Mouse (Mus musculus) Patski (cell line): Measurements from ENCODE around the gene Nin. TPM values are rescaled to one million over a fixed set of nuclear protein-coding genes. Genes with fewer than 3 reads are reported as not detected.

Experiments used
- ATAC-seq: fragments of 100-300 bp; one replicate; pipeline ENCODE4 v1.8.0; 2021
- CTCF ChIA-PET: fragments of 350-600 bp; sonication (Branson Sonifier 250); formaldehyde crosslinking; loops from one replicate; lab custom pipeline; 2022; ENCODE audit warnings: inconsistent platforms; lab: Charles Lee
- POLR2A ChIA-PET: fragments of 350-600 bp; sonication (Branson Sonifier 250); formaldehyde crosslinking; loops from one replicate; lab custom pipeline; 2022; ENCODE audit warnings: antibody characterized with exemption, inconsistent platforms; lab: Charles Lee
- DNase-seq: peaks from one replicate; pipeline ENCODE4 v3.0.0-alpha.2; 2011; ENCODE audit warnings: low read depth, low spot score
- H3K27me3 ChIP-seq: fragments of 371-371 bp; one replicate; pipeline ENCODE4 v1.5.1; 2021
- CTCF ChIP-seq: fragments of 100-300 bp; IDR thresholded peaks from one replicate; pipeline ENCODE4 v1.5.1; 2021
- in situ Hi-C: fragments of 300-500 bp; cut with MboI; formaldehyde crosslinking; loops from 3 replicates; pipeline ENCODE4 v1.11.1; 2018; ENCODE audit warnings: low pct_unique_long_range_greater_than_20kb, mixed read lengths
- polyA plus RNA-seq: library from polyadenylated mRNA; unstranded; gene quantifications from one replicate; pipeline ENCODE4 v1.2.3, GENCODE M21; 2021

The Nin gene
- polyA plus RNA-seq, 1 experiment from 2014 or later = 29.7 TPM

GRCm38 (mm10) chr12:70119552-70119951, 6.0 kb upstream of the Nin start:
- CTCF ChIA-PET = no interaction called here
- in situ Hi-C loops = no loop called here
- H3K27me3 ChIP-seq = peaks cover 12% of the 10 kb centered on the region

GRCm38 (mm10) chr12:70118721-70119345, 5.3 kb upstream of the Nin start:
- POLR2A ChIA-PET = no interaction called here
- H3K27me3 ChIP-seq = peaks cover 11% of the 10 kb centered on the region
- no peak for DNase-seq
- no peak for TF ChIP-seq CTCF
- in situ Hi-C loops = no loop called here
- no peak for ATAC-seq
- CTCF ChIA-PET = no interaction called here

More at GRCm38 (mm10) chr12:70119552-70119951, 6.0 kb upstream of the Nin start:
- TF ChIP-seq CTCF = no peak
- POLR2A ChIA-PET = no interaction called here
- DNase-seq (no peak), ATAC-seq (no peak)

- no peak for DNase-seq
- ChIA-PET CTCF (interaction anchor here (1.1 to 1.3 kb wide), 2 partner anchors 11 to 13 kb away, joined by 3 read pairs; no protein-coding TSS in a partner anchor), POLR2A (no interaction called here)
- peak; percentile 51 for ATAC-seq
- in situ Hi-C loops = no loop called here
- peaks cover under 1% of the 10 kb centered on the region for H3K27me3 ChIP-seq
- no peak for TF ChIP-seq CTCF
Observed at GRCm38 (mm10) chr12:70117146-70117545, 3.6 kb upstream of the Nin start.

- DNase-seq (no peak), ATAC-seq (no peak)
- no peaks in the 10 kb centered on the region for H3K27me3 ChIP-seq
- in situ Hi-C loops = no loop called here
- ChIA-PET CTCF (no interaction called here), POLR2A (interaction anchor here (0.9 to 1.3 kb wide), 2 partner anchors 11 to 127 kb away, joined by 3 to 4 read pairs; no protein-coding TSS in a partner anchor)
- TF ChIP-seq CTCF = no peak
Observed at GRCm38 (mm10) chr12:70112090-70112383, 1.5 kb downstream of the Nin start.

- DNase-seq = no peak
- in situ Hi-C loops = no loop called here
- peak; percentile 84 for ATAC-seq
Observed at GRCm38 (mm10) chr12:70111367-70112089, 2.0 kb downstream of the Nin start.

GRCm38 (mm10) chr12:70111117-70111366, 2.5 kb downstream of the Nin start:
- ChIA-PET CTCF (interaction anchor here (1.3 kb wide), 1 partner anchor 45 kb away, joined by 3 read pairs; no protein-coding TSS in a partner anchor), POLR2A (no interaction called here)
- in situ Hi-C loops = no loop called here
- TF ChIP-seq CTCF = no peak
- ATAC-seq (peak; percentile 57), DNase-seq (no peak)
- no peaks in the 10 kb centered on the region for H3K27me3 ChIP-seq

More at GRCm38 (mm10) chr12:70111367-70112089, 2.0 kb downstream of the Nin start:
- no peak for TF ChIP-seq CTCF
- no peaks in the 10 kb centered on the region for H3K27me3 ChIP-seq
- CTCF ChIA-PET = interaction anchor here (1.3 kb wide), 1 partner anchor 45 kb away, joined by 3 read pairs; no protein-coding TSS in a partner anchor
- POLR2A ChIA-PET = interaction anchor here (0.9 to 1.3 kb wide), 2 partner anchors 11 to 126 kb away, joined by 3 to 4 read pairs; no protein-coding TSS in a partner anchor

- in situ Hi-C loops = no loop called here
- DNase-seq (no peak), ATAC-seq (no peak)
- TF ChIP-seq CTCF = no peak
- no peaks in the 10 kb centered on the region for H3K27me3 ChIP-seq
- CTCF ChIA-PET = interaction anchor here (1.3 kb wide), 1 partner anchor 44 kb away, joined by 3 read pairs; no protein-coding TSS in a partner anchor
- POLR2A ChIA-PET = no interaction called here
Observed at GRCm38 (mm10) chr12:70110375-70111116, 3.0 kb downstream of the Nin start.

- no peaks in the 10 kb centered on the region for H3K27me3 ChIP-seq
- in situ Hi-C loops = no loop called here
- no peak for DNase-seq
- ChIA-PET POLR2A (no interaction called here), CTCF (interaction anchor here (1.3 kb wide), 1 partner anchor 43 kb away, joined by 3 read pairs; no protein-coding TSS in a partner anchor)
- no peak for TF ChIP-seq CTCF
- no peak for ATAC-seq
Observed at GRCm38 (mm10) chr12:70109921-70110320, 3.6 kb downstream of the Nin start.

GRCm38 (mm10) chr12:70108104-70108503, 5.4 kb downstream of the Nin start:
- ATAC-seq = no peak
- in situ Hi-C loops = no loop called here
- ChIA-PET CTCF (interaction anchor here (1.1 kb wide), 1 partner anchor 15 kb away, joined by 3 read pairs; no protein-coding TSS in a partner anchor), POLR2A (no interaction called here)
- H3K27me3 ChIP-seq = no peaks in the 10 kb centered on the region
- no peak for TF ChIP-seq CTCF
- DNase-seq = no peak

- DNase-seq = no peak
- ATAC-seq = no peak
- TF ChIP-seq CTCF = no peak
- H3K27me3 ChIP-seq = no peaks in the 10 kb centered on the region
- ChIA-PET CTCF (no interaction called here), POLR2A (no interaction called here)
- in situ Hi-C loops = no loop called here
Observed at GRCm38 (mm10) chr12:70106508-70106907, 7.0 kb downstream of the Nin start.
